Mouse (Mus musculus) MEL (cell line): ENCODE results near the gene Scin. TPM values are rescaled to one million over a fixed set of nuclear protein-coding genes. Genes with fewer than 3 reads are reported as not detected.
A peak's percentile ranks its signal among the peaks of the same experiment; 100 is the strongest.

Source experiments
- DNase-seq: peaks from one replicate; pipeline ENCODE4 v3.0.0; 2011; ENCODE audit warnings: low read depth, low spot score
- H3K27ac ChIP-seq: 2 replicates; pipeline ENCODE4 v1.5.1; 2012; ENCODE audit warnings: low read depth, mild to moderate bottlenecking, control low read depth, low read length, moderate library complexity; ENCODE audit not compliant: control insufficient read depth
- H3K27me3 ChIP-seq, 2 experiments: fragments of 150-350 bp in 1 of 2; sonication (generic) in 1 of 2; 2 replicates each; pipeline ENCODE4 v1.6.1; 2012; ENCODE audit warnings: low read length in 2 of 2, mild to moderate bottlenecking in 2 of 2, improper control_type of control experiment in 1 of 2, moderate library complexity in 1 of 2; ENCODE audit not compliant: insufficient read depth in 2 of 2, control insufficient read depth in 1 of 2
- H3K36me3 ChIP-seq, 2 experiments: 2 replicates each; pipeline ENCODE4 v1.6.1; 2012 to 2014; ENCODE audit warnings: low read length in 2 of 2, improper control_type of control experiment in 1 of 2, inconsistent platforms in 1 of 2, mild to moderate bottlenecking in 1 of 2; ENCODE audit not compliant: insufficient read depth in 2 of 2, control insufficient read depth in 1 of 2
- H3K4me1 ChIP-seq, 2 experiments: fragments of 150-350 bp in 1 of 2; sonication (generic) in 1 of 2; 2 replicates each; pipeline ENCODE4 v1.6.1; 2012; ENCODE audit warnings: low read length in 2 of 2, improper control_type of control experiment in 1 of 2, mild to moderate bottlenecking in 1 of 2; ENCODE audit not compliant: insufficient read depth in 2 of 2, control insufficient read depth in 1 of 2
- H3K4me3 ChIP-seq, 2 experiments: fragments of 150-350 bp in 1 of 2; sonication (generic) in 1 of 2; 2 replicates each; pipeline ENCODE4 v1.5.1; 2012; ENCODE audit warnings: low read depth in 2 of 2, low read length in 2 of 2, mild to moderate bottlenecking in 2 of 2, moderate library complexity in 2 of 2, control low read depth in 1 of 2, improper control_type of control experiment in 1 of 2; ENCODE audit not compliant: control insufficient read depth in 1 of 2, insufficient read depth in 1 of 2
- H3K79me2 ChIP-seq: 2 replicates; pipeline ENCODE4 v1.6.1; 2012; ENCODE audit warnings: mild to moderate bottlenecking, low read length, moderate library complexity; ENCODE audit not compliant: control insufficient read depth, poor library complexity, insufficient read depth
- H3K9ac ChIP-seq: 2 replicates; pipeline ENCODE4 v1.6.1; 2012; ENCODE audit warnings: low read depth, mild to moderate bottlenecking, control low read depth, low read length, moderate library complexity; ENCODE audit not compliant: control insufficient read depth, poor library complexity, severe bottlenecking
- H3K9me3 ChIP-seq: fragments of 150-350 bp; sonication (generic); replicated peaks from 2 replicates; pipeline ENCODE4 v1.6.1; 2012; ENCODE audit warnings: mild to moderate bottlenecking, low read length, improper control_type of control experiment, moderate library complexity; ENCODE audit not compliant: insufficient read depth
- CHD1 ChIP-seq: IDR thresholded peaks from 2 replicates; pipeline ENCODE4 v1.6.1; 2012; ENCODE audit warnings: low read depth, mild to moderate bottlenecking, inconsistent platforms, low read length, improper control_type of control experiment
- CHD2 ChIP-seq: IDR thresholded peaks from 2 replicates; pipeline ENCODE4 v1.6.1; 2011; ENCODE audit warnings: low read length, improper control_type of control experiment
- CTCF ChIP-seq, 3 experiments: IDR thresholded peaks in 2 of 3; conservative IDR thresholded peaks in 1 of 3; 2 replicates each; pipeline ENCODE4 v1.5.1; 2011 to 2012; ENCODE audit warnings: low read length in 3 of 3, low read depth in 2 of 3, mild to moderate bottlenecking in 2 of 3, improper control_type of control experiment in 1 of 3, inconsistent platforms in 1 of 3, mixed read lengths in 1 of 3, moderate library complexity in 1 of 3; ENCODE audit not compliant: control insufficient read depth in 1 of 3, insufficient read depth in 1 of 3, poor library complexity in 1 of 3, severe bottlenecking in 1 of 3
- E2F4 ChIP-seq: IDR thresholded peaks from 2 replicates; pipeline ENCODE4 v1.6.1; 2011; ENCODE audit warnings: low read depth, low read length, improper control_type of control experiment, borderline replicate concordance
- EP300 ChIP-seq, 2 experiments: IDR thresholded peaks; 2 replicates each; pipeline ENCODE4 v1.6.1; 2011; ENCODE audit warnings: improper control_type of control experiment in 2 of 2, low read length in 2 of 2, low read depth in 1 of 2, mild to moderate bottlenecking in 1 of 2
- ETS1 ChIP-seq: IDR thresholded peaks from 2 replicates; pipeline ENCODE4 v1.6.1; 2012; ENCODE audit warnings: low read depth, mild to moderate bottlenecking, inconsistent platforms, low read length, improper control_type of control experiment, moderate library complexity
- GABPA ChIP-seq: IDR thresholded peaks from 2 replicates; pipeline ENCODE4 v1.6.1; 2012; ENCODE audit warnings: low read depth, mild to moderate bottlenecking, inconsistent platforms, low read length, improper control_type of control experiment, moderate library complexity
- HCFC1 ChIP-seq: IDR thresholded peaks from 2 replicates; pipeline ENCODE4 v1.6.1; 2012; ENCODE audit warnings: low read depth, mild to moderate bottlenecking, inconsistent platforms, low read length, improper control_type of control experiment, moderate library complexity
- JUND ChIP-seq: IDR thresholded peaks from 2 replicates; pipeline ENCODE4 v1.6.1; 2011; ENCODE audit warnings: low read depth, mild to moderate bottlenecking, improper control_type of control experiment, low read length
- KAT2A ChIP-seq: conservative IDR thresholded peaks from 2 replicates; pipeline ENCODE4 v1.6.1; 2012; ENCODE audit warnings: low read depth, low read length, improper control_type of control experiment, inconsistent platforms
- MAX ChIP-seq: IDR thresholded peaks from 2 replicates; pipeline ENCODE4 v1.6.1; 2011; ENCODE audit warnings: low read length, improper control_type of control experiment
- MEF2A ChIP-seq: IDR thresholded peaks from 2 replicates; pipeline ENCODE4 v1.6.1; 2014; ENCODE audit warnings: low read depth, mild to moderate bottlenecking, inconsistent platforms, low read length, improper control_type of control experiment; ENCODE audit not compliant: poor library complexity, insufficient replicate concordance, severe bottlenecking; ENCODE audit errors: extremely low read depth
- MXI1 ChIP-seq: IDR thresholded peaks from 2 replicates; pipeline ENCODE4 v1.6.1; 2011; ENCODE audit warnings: mild to moderate bottlenecking, low read depth, low read length, improper control_type of control experiment
- MYB ChIP-seq: IDR thresholded peaks from 2 replicates; pipeline ENCODE4 v1.6.1; 2011; ENCODE audit warnings: mild to moderate bottlenecking, low read depth, low read length, improper control_type of control experiment
- NELFE ChIP-seq: IDR thresholded peaks from 2 replicates; pipeline ENCODE4 v1.6.1; 2011; ENCODE audit warnings: low read depth, low read length, improper control_type of control experiment
- NRF1 ChIP-seq: IDR thresholded peaks from 2 replicates; pipeline ENCODE4 v1.6.1; 2014; ENCODE audit warnings: low read depth, mild to moderate bottlenecking, inconsistent platforms, low read length, improper control_type of control experiment, moderate library complexity; ENCODE audit not compliant: poor library complexity, insufficient read depth, severe bottlenecking
- POLR2A ChIP-seq, 2 experiments: IDR thresholded peaks; 2 replicates each; pipeline ENCODE4 v1.6.1; 2011 to 2012; ENCODE audit warnings: low read length in 2 of 2, mild to moderate bottlenecking in 2 of 2, control low read depth in 1 of 2, improper control_type of control experiment in 1 of 2, low read depth in 1 of 2, moderate library complexity in 1 of 2; ENCODE audit not compliant: control insufficient read depth in 1 of 2, insufficient read depth in 1 of 2, poor library complexity in 1 of 2
- POLR2AphosphoS2 ChIP-seq: IDR thresholded peaks from 2 replicates; pipeline ENCODE4 v1.6.1; 2011; ENCODE audit warnings: low read length, improper control_type of control experiment
- RAD21 ChIP-seq: IDR thresholded peaks from 2 replicates; pipeline ENCODE4 v1.6.1; 2011; ENCODE audit warnings: mild to moderate bottlenecking, low read depth, low read length, improper control_type of control experiment
- RCOR1 ChIP-seq: IDR thresholded peaks from 2 replicates; pipeline ENCODE4 v1.6.1; 2012; ENCODE audit warnings: low read depth, mild to moderate bottlenecking, inconsistent platforms, low read length, improper control_type of control experiment
- SIN3A ChIP-seq: IDR thresholded peaks from 2 replicates; pipeline ENCODE4 v1.6.1; 2012; ENCODE audit warnings: low read length, improper control_type of control experiment, inconsistent platforms
- SMC3 ChIP-seq: IDR thresholded peaks from 2 replicates; pipeline ENCODE4 v1.6.1; 2011; ENCODE audit warnings: low read depth, low read length, improper control_type of control experiment
- TBP ChIP-seq: IDR thresholded peaks from 2 replicates; pipeline ENCODE4 v1.8.0; 2011; ENCODE audit warnings: low read depth, low read length, improper control_type of control experiment
- TCF12 ChIP-seq: IDR thresholded peaks from 2 replicates; pipeline ENCODE4 v1.6.1; 2014; ENCODE audit warnings: low read depth, mild to moderate bottlenecking, inconsistent platforms, low read length, improper control_type of control experiment, moderate library complexity
- UBTF ChIP-seq: IDR thresholded peaks from 2 replicates; pipeline ENCODE4 v1.6.1; 2012; ENCODE audit warnings: low read depth, mild to moderate bottlenecking, inconsistent platforms, low read length, improper control_type of control experiment, moderate library complexity, borderline replicate concordance; ENCODE audit not compliant: insufficient read depth
- USF1 ChIP-seq: IDR thresholded peaks from 2 replicates; pipeline ENCODE4 v1.6.1; 2014; ENCODE audit warnings: low read depth, mild to moderate bottlenecking, inconsistent platforms, low read length, improper control_type of control experiment, moderate library complexity
- ZC3H11A ChIP-seq: IDR thresholded peaks from 2 replicates; pipeline ENCODE4 v1.6.1; 2012; ENCODE audit warnings: low read depth, mild to moderate bottlenecking, inconsistent platforms, low read length, improper control_type of control experiment
- ZKSCAN1 ChIP-seq: IDR thresholded peaks from 2 replicates; pipeline ENCODE4 v1.6.1; 2012; ENCODE audit warnings: low read depth, mild to moderate bottlenecking, inconsistent platforms, low read length, improper control_type of control experiment, moderate library complexity
- ZMIZ1 ChIP-seq: IDR thresholded peaks from 2 replicates; pipeline ENCODE4 v1.6.1; 2012; ENCODE audit warnings: low read depth, mild to moderate bottlenecking, inconsistent platforms, low read length, improper control_type of control experiment, moderate library complexity
- ZNF384 ChIP-seq: IDR thresholded peaks from 2 replicates; pipeline ENCODE4 v1.6.1; 2012; ENCODE audit warnings: low read depth, mild to moderate bottlenecking, inconsistent platforms, low read length, improper control_type of control experiment
- polyA plus RNA-seq, 2 experiments: library from polyadenylated mRNA; stranded (reverse) in 1 of 2; unstranded in 1 of 2; fragments of >175 nt in 1 of 2; fragments of >200 nt in 1 of 2; gene quantifications; 2 replicates each; pipeline versions ENCODE4 v1.2.1 to v1.2.4; 2012; ENCODE audit warnings: low replicate concordance in 2 of 2, low read depth in 1 of 2; ENCODE audit not compliant: insufficient read length in 2 of 2, insufficient read depth in 1 of 2, missing spikeins in 1 of 2
- total RNA-seq: library from RNA; depleted of rRNA; stranded (reverse); fragments of 300-350 nt; gene quantifications from 2 replicates; pipeline ENCODE4 v1.2.3, GENCODE M21; 2012

The Scin gene
- total and polyA plus RNA-seq, 3 experiments: 0.03 to 0.04 TPM; not detected in 1

GRCm38 (mm10) chr12:40037876-40038463 lies 96.1 kb downstream of the Scin start, which contains the start of gene Arl4a (continued):
- TF ChIP-seq TBP (no peak), CHD1 (no peak), ZKSCAN1 (no peak), NRF1 (peak; percentile 61), NELFE (no peak; the same call in 1 of the 2 replicates), MAX (peak; percentile 69), MEF2A (no peak), GABPA (no peak), CHD2 (no peak), SIN3A (peak; percentile 82), MXI1 (peak; percentile 93), ETS1 (peak; percentile 64), JUND (no peak)
- TF ChIP-seq, all 39 proteins: peak for 11

GRCm38 (mm10) chr12:40037226-40037813 lies 96.7 kb downstream of the Scin start:
- H3K9ac ChIP-seq: peak overlapping the region; percentile 86
- H3K27ac ChIP-seq: peak overlapping the region; percentile 86
- H3K27me3 ChIP-seq: no peaks in the 10 kb centered on the region
- TF ChIP-seq KAT2A: no peak
- peak; percentile 82; the same call in 1 of the 2 replicates for TF ChIP-seq ZMIZ1
- no peak; the same call in 1 of the 2 replicates for TF ChIP-seq SIN3A
- peak in 2 of 3 experiments; percentile 50 to 57; a peak in 4 of 6 replicates for TF ChIP-seq CTCF (IDR thresholded peaks at IDR 0.05 in 2 of 3, conservative IDR thresholded peaks at IDR 0.05 in 1 of 3; ENCODE audit: control insufficient read depth in 1 of 3, insufficient read depth in 1 of 3, low read depth in 2 of 3, low read length in 3 of 3, poor library complexity in 1 of 3, severe bottlenecking in 1 of 3)
- TF ChIP-seq E2F4: no peak
- TF ChIP-seq HCFC1: peak; percentile 56
- peak; percentile 90 to 95 for TF ChIP-seq POLR2A (IDR thresholded peaks at IDR 0.05; ENCODE audit: control insufficient read depth in 1 of 2, insufficient read depth in 1 of 2, low read depth in 1 of 2, low read length in 2 of 2, poor library complexity in 1 of 2)
- peak; percentile 50 for TF ChIP-seq SMC3
- no peak for TF ChIP-seq MYB
- no peak for TF ChIP-seq GABPA
- peak; percentile 88 for TF ChIP-seq TBP
- TF ChIP-seq ZNF384: no peak
- TF ChIP-seq MXI1: 0 out of 2 replicates have a peak, but pooled peaks have one; percentile 10
- TF ChIP-seq NELFE: peak; percentile 84
- peak; percentile 55 for TF ChIP-seq RAD21
- TF ChIP-seq TCF12: peak; percentile 78
- no peak for TF ChIP-seq USF1
- no peak for TF ChIP-seq EP300 (IDR thresholded peaks at IDR 0.05; ENCODE audit: low read depth in 1 of 2, low read length in 2 of 2)
- peak; percentile 40; the same call in 1 of the 2 replicates for TF ChIP-seq ZC3H11A
- TF ChIP-seq RCOR1: no peak
- TF ChIP-seq POLR2AphosphoS2: peak; percentile 93; the same call in 1 of the 2 replicates
- no peak for TF ChIP-seq UBTF
- no peaks in the 10 kb centered on the region; a peak in 1 of 4 replicates for H3K4me1 ChIP-seq
- no peaks in the 10 kb centered on the region for H3K9me3 ChIP-seq
- H3K4me3 ChIP-seq: peak overlapping the region; percentile 85 to 96
- H3K36me3 ChIP-seq: peaks cover 5 to 12% of the 10 kb centered on the region in 2 experiments; a peak in 3 of 4 replicates
- peak; percentile 93 for DNase-seq
- peaks cover 24% of the 10 kb centered on the region for H3K79me2 ChIP-seq
